Mouse (Mus musculus) midbrain, postnatal 0 days (tissue): Measurements from ENCODE around the gene Iqschfp. TPM values are rescaled to one million over a fixed set of nuclear protein-coding genes. Genes with fewer than 3 reads are reported as not detected.
A peak's percentile ranks its signal among the peaks of the same experiment; 100 is the strongest.

ENCODE experiments used
- ATAC-seq: fragments of 200-750 bp; cut with Nextera tagmentation; 2 replicates; pipeline ENCODE4 v1.8.0; 2017; ENCODE audit warnings: moderate number of reproducible peaks, mild to moderate bottlenecking, moderate TSS enrichment, moderate library complexity; ENCODE audit not compliant: low FRiP score
- DNase-seq: peaks from one replicate; pipeline ENCODE4 v3.0.0-alpha.2; 2015; ENCODE audit warnings: low spot score
- H3K27ac ChIP-seq: fragments of 300-500 bp; sonication (generic); 2 replicates; pipeline ENCODE4 v1.5.1; 2014; ENCODE audit warnings: low read depth, mild to moderate bottlenecking, low read length, mixed read lengths
- H3K27me3 ChIP-seq: fragments of 300-500 bp; sonication (generic); 2 replicates; pipeline ENCODE4 v1.6.1; 2014; ENCODE audit warnings: low read length, control low read depth, mixed read lengths; ENCODE audit not compliant: insufficient read depth
- H3K36me3 ChIP-seq: fragments of 300-500 bp; sonication (generic); 2 replicates; pipeline ENCODE4 v1.6.1; 2014; ENCODE audit warnings: low read length, control low read depth, mixed read lengths; ENCODE audit not compliant: insufficient read depth
- H3K4me1 ChIP-seq: fragments of 300-500 bp; sonication (generic); 2 replicates; pipeline ENCODE4 v1.6.1; 2014; ENCODE audit warnings: mild to moderate bottlenecking, control low read depth, antibody characterized with exemption, low read length, mixed read lengths; ENCODE audit not compliant: insufficient read depth
- H3K4me2 ChIP-seq: fragments of 300-500 bp; sonication (generic); 2 replicates; pipeline ENCODE4 v1.6.1; 2014; ENCODE audit warnings: low read depth, mild to moderate bottlenecking, low read length, mixed read lengths; ENCODE audit not compliant: poor library complexity, severe bottlenecking
- H3K4me3 ChIP-seq: fragments of 300-500 bp; sonication (generic); 2 replicates; pipeline ENCODE4 v1.5.1; 2014; ENCODE audit warnings: low read depth, mild to moderate bottlenecking, low read length, moderate library complexity
- H3K9ac ChIP-seq: fragments of 300-500 bp; sonication (generic); replicated peaks from 2 replicates; pipeline ENCODE4 v1.6.1; 2014; ENCODE audit warnings: mild to moderate bottlenecking, low read length, moderate library complexity, mixed read lengths; ENCODE audit not compliant: poor library complexity, severe bottlenecking
- H3K9me3 ChIP-seq: fragments of 300-500 bp; sonication (generic); 2 replicates; pipeline ENCODE4 v1.6.1; 2016; ENCODE audit warnings: low read length, control low read depth
- CTCF ChIP-seq: IDR thresholded peaks from 2 replicates; pipeline ENCODE4 v1.5.1; 2016; ENCODE audit warnings: antibody characterized with exemption, mild to moderate bottlenecking
- WGBS: fragments of 180-500 bp; shearing (Covaris S2); extraction: QIAGEN DNeasy Blood & Tissue Kit; methylation state at CpG from one replicate; pipeline ENCODE4 v1.1.7; 2014; 5-methylcytosine and 5-hydroxymethylcytosine counted together
- polyA plus RNA-seq: library from polyadenylated mRNA; unstranded; fragments of >200 nt; fragmentation: Nextera tagmentation; extraction: Ambion mirVana; gene quantifications from 2 replicates; pipeline ENCODE4 v1.2.1, GENCODE M21; 2015
- total RNA-seq: library from RNA; depleted of rRNA; stranded (reverse); fragments of >200 nt; gene quantifications from 2 replicates; pipeline ENCODE4 v1.2.3, GENCODE M21; 2014

Iqschfp gene
- total and polyA plus RNA-seq, 2 experiments from 2014 or later = 4.5 to 5.7 TPM

DNA sequence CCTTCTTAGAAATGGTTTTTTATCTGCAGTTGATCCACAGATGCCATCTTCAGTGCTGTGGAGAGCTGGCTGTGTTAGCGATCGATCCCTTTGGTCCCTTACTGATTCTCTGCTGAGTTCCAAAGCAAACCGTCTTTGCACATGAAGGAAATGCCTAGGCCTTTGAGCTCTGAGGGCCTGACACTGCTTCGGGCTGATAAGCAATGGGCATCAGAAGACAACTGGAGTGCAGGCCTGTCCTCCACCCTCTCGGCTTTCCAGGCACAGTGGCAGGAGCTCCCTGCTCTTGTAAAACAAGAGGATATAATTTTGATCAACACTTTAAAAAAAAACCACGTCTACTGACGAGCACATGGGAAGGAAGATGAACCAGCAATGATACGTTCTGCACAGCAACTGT lies 649.7 kb downstream of the Iqschfp start:
- Histone ChIP-seq H3K36me3 (no peaks in the 10 kb centered on the region), H3K4me2 (no peak overlapping the region), H3K9me3 (no peaks in the 10 kb centered on the region), H3K27ac (no peak overlapping the region), H3K27me3 (no peaks in the 10 kb centered on the region), H3K4me3 (no peak overlapping the region), H3K9ac (no peak overlapping the region), H3K4me1 (no peaks in the 10 kb centered on the region)
- no peak for TF ChIP-seq CTCF
- ATAC-seq (no peak), DNase-seq (no peak)
- 88% methylated on average over 8 of the region's 8 CpGs for WGBS

DNA sequence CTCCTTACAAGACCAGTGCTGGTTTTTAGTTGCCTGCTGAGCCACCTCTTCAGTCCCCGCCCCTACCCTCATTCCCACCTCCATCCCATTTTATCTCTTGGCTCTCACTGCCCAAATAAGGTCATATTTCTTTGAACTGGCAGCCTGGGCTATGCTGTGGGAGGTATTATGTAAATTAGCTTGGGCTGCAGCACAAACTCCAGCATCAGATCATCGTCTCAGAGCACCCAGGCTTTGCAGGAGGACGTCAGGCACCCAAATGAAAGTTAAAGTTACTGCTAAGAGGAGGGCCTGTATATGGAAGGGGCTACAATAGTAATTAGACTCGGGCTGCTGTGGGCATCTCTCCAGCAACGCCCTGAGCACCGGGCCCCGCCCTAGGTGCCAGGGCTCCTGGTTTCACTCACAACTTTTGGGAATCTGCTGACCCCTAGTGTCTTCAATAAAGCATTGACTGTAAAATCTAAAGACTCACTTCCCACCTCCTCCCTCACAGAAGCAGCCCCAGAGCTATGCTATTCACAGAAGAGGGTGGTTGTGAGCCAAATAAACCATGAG lies 651.0 kb downstream of the Iqschfp start:
- Histone ChIP-seq H3K9me3 (no peaks in the 10 kb centered on the region), H3K4me2 (peak overlapping the region; percentile 42), H3K27me3 (no peaks in the 10 kb centered on the region), H3K4me3 (no peak overlapping the region), H3K27ac (no peak overlapping the region), H3K4me1 (no peaks in the 10 kb centered on the region), H3K36me3 (no peaks in the 10 kb centered on the region), H3K9ac (no peak overlapping the region)
- DNase-seq (peak; percentile 82), ATAC-seq (peak; percentile 71)
- 5% methylated on average over 7 of the region's 7 CpGs for WGBS
- peak; percentile 76 for TF ChIP-seq CTCF

DNA sequence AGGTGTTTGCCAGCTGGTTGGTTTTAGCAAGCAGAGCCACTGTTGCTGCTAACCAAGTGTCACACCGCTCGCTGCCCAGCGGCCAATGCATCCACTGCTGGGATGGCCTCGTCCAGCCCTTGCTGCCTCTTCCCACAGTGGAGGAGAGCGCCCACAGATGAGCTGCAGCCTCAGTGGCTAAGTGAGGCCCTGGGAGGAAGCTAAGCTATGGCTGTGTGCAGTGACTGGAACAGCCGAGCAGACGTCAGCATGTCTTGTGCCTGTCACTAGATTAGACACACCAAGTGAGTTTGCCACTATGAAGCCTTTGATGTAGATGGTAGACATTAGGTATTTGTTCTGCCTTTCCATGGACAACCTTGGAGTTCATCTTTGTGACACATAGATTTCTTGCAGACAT lies 652.8 kb downstream of the Iqschfp start:
- TF ChIP-seq CTCF = no peak
- H3K36me3 ChIP-seq = no peaks in the 10 kb centered on the region
- ATAC-seq (peak; percentile 22; the same call in 1 of the 2 replicates), DNase-seq (peak; percentile 38)
- no peak overlapping the region for H3K9ac ChIP-seq
- no peaks in the 10 kb centered on the region for H3K4me1 ChIP-seq
- no peak overlapping the region for H3K27ac ChIP-seq
- no peaks in the 10 kb centered on the region for H3K9me3 ChIP-seq
- no peak overlapping the region for H3K4me2 ChIP-seq
- 55% methylated on average over 7 of the region's 7 CpGs for WGBS
- H3K4me3 ChIP-seq = no peak overlapping the region
- H3K27me3 ChIP-seq = no peaks in the 10 kb centered on the region

DNA sequence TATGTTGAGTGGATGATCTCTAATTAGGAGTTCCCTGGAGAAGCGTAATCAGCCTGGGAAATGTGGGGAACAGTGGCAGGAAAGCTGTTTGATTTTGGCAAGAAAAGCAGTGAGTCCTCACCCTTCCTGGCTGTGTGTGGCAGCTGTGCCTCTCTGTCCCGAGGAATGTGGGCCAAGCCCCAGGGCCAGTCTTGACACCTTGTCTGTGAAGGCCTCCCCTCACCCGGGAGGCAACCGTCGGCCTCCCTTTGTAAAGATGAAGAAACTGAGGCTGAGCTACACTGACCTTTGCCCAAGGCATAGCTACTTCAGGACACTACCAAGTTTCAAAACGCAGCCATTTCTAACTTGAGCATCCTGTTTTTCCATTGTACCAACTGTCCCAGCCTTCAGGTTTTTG lies 653.9 kb downstream of the Iqschfp start:
- DNase-seq = no peak

DNA sequence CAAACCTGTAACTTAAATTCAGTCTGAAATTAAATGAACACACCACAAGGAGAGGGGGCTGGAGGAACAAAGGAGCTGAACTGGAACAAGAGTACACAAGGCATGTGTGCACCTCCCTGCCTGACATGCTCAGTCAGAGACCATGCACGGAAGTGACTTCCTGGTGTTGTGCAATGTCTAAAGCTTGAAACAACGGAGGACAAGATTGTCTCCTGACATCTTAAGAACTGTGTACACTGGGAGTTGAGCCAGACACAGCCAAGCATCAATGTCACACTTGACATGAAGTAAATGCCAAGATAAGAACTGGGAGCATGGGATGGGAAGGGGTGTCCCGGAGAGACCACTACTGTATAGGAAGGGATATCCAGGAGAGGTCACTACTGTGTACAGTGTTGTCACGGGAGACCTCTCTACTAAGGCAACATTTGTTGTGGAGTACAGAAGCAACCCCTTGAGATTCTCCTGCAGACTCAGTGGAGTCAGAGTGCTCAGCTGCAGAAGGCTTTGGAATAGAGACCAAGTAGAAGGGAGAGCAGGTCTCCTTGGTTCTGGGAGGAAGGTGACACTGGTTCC lies 663.1 kb downstream of the Iqschfp start:
- Histone ChIP-seq H3K4me3 (no peak overlapping the region), H3K27ac (no peak overlapping the region), H3K4me1 (no peaks in the 10 kb centered on the region), H3K27me3 (no peaks in the 10 kb centered on the region), H3K9ac (no peak overlapping the region), H3K36me3 (no peaks in the 10 kb centered on the region), H3K4me2 (no peak overlapping the region), H3K9me3 (no peaks in the 10 kb centered on the region)
- DNase-seq (no peak), ATAC-seq (no peak)
- no peak for TF ChIP-seq CTCF
- WGBS = 88% methylated on average over 4 of the region's 4 CpGs

More for the DNA sequence above, 653.9 kb downstream of the Iqschfp start:
- Histone ChIP-seq H3K4me3 (no peak overlapping the region), H3K9me3 (no peaks in the 10 kb centered on the region), H3K27me3 (no peaks in the 10 kb centered on the region), H3K4me2 (no peak overlapping the region), H3K36me3 (no peaks in the 10 kb centered on the region), H3K4me1 (no peaks in the 10 kb centered on the region), H3K9ac (no peak overlapping the region), H3K27ac (no peak overlapping the region)
- TF ChIP-seq CTCF = no peak
- no peak for ATAC-seq
- WGBS = 44% methylated on average over 6 of the region's 6 CpGs

DNA sequence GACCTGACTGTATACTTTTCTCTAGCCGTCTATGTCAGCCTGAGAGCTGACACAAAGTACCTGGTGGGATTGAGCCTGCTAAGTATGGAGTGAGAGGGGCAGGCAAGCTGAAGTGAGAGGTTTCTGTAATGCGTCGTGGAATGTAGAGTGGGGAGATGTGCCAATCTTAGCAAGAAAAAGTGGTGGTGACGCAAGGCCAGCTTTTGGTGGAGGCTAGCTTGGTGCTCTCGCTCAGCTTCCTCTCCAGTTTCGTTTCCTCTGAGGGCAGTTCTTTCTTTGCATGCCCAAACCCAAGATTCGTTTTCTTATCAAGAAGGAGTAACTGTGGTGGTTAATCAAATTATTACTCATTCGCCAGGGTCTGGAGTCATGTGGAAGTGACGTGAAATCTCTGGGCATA lies 664.9 kb downstream of the Iqschfp start:
- Histone ChIP-seq H3K9me3 (no peaks in the 10 kb centered on the region), H3K4me3 (no peak overlapping the region), H3K27ac (no peak overlapping the region), H3K36me3 (no peaks in the 10 kb centered on the region), H3K4me1 (no peaks in the 10 kb centered on the region), H3K27me3 (no peaks in the 10 kb centered on the region), H3K4me2 (no peak overlapping the region), H3K9ac (no peak overlapping the region)
- no peak for TF ChIP-seq CTCF
- DNase-seq (no peak), ATAC-seq (no peak)
- WGBS = 95% methylated on average over 9 of the region's 9 CpGs
